Mouse (Mus musculus) left cerebral cortex, adult 2 months (tissue): ENCODE measurements around the gene Cbl. TPM values are rescaled to one million over a fixed set of nuclear protein-coding genes. Genes with fewer than 3 reads are reported as not detected.
"Not testable (repeated sequence)": the region's sequence is repeated elsewhere in the genome, so short reads cannot be mapped to it uniquely, and the experiment has no call there.

Experiments
- DNase-seq, 2 experiments: peaks; one replicate each; pipeline ENCODE4 v3.0.0; 2021 to 2022; ENCODE audit warnings: low spot score in 2 of 2, mixed read lengths in 1 of 2; ENCODE audit errors: extremely low spot score in 1 of 2
- H3K27ac ChIP-seq: fragments of 200-600 bp; 2 replicates; pipeline ENCODE4 v1.8.1; 2022
- H3K4me3 ChIP-seq: fragments of 200-600 bp; 2 replicates; pipeline ENCODE4 v1.8.1; 2022
- CTCF ChIP-seq: fragments of 200-600 bp; IDR thresholded peaks from 2 replicates; pipeline ENCODE4 v1.8.1; 2022; ENCODE audit warnings: antibody characterized with exemption, mild to moderate bottlenecking, moderate library complexity
- intact Hi-C: fragments of 180-260 bp; cut with DNase I; formaldehyde crosslinking; loops from one replicate; pipeline ENCODE4 v1.15.1; 2025
- total RNA-seq, 2 experiments: library from RNA; stranded (reverse); gene quantifications; 2 replicates each; pipeline ENCODE4 v1.2.3; 2021

Gene Cbl
- total RNA-seq, 2 experiments from 2014 or later, result 59.5 to 66.3 TPM

DNA sequence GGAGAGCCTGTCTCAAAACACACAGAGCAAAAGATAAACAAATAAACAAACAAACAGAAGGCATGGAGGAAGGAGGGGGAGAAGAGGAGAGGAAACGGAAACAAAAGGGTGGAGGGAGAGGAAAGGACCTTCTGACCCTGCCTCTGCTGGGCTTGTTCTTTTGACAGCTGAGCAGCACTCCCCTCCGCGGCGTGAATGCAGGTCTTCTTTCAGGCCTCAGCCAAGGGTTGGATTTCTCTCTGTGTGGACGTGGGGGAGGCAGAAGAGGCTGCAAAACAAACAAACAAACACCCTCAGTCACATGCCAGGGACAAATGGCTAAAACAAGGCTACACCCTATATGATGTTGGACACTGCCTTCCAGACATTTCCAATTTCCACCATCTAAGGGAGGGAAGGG lies 108.8 kb downstream of the Cbl start:
- intact Hi-C loops, result loop anchor here (5.0 kb wide), 1 partner anchor 267 kb away; no protein-coding TSS in a partner anchor
- H3K27ac ChIP-seq, result no peak overlapping the region
- no peak for DNase-seq
- no peak for TF ChIP-seq CTCF
- no peak overlapping the region for H3K4me3 ChIP-seq

- TF ChIP-seq CTCF, result peak; percentile 62
- intact Hi-C loops, result loop anchor here (5.0 kb wide), 1 partner anchor 142 kb away; no protein-coding TSS in a partner anchor
- no peak overlapping the region for H3K27ac ChIP-seq
- no peak for DNase-seq
- no peak overlapping the region for H3K4me3 ChIP-seq
These were observed 109.5 kb downstream of the Cbl start for GRCm38 (mm10) chr9:44124317-44124716.

- DNase-seq, result no peak
- Histone ChIP-seq H3K27ac (no peak overlapping the region), H3K4me3 (no peak overlapping the region)
- intact Hi-C loops, result loop anchor here (5.0 kb wide), 1 partner anchor 138 kb away; no protein-coding TSS in a partner anchor
- no peak for TF ChIP-seq CTCF
These were observed 113.8 kb downstream of the Cbl start for GRCm38 (mm10) chr9:44119948-44120465.

DNA sequence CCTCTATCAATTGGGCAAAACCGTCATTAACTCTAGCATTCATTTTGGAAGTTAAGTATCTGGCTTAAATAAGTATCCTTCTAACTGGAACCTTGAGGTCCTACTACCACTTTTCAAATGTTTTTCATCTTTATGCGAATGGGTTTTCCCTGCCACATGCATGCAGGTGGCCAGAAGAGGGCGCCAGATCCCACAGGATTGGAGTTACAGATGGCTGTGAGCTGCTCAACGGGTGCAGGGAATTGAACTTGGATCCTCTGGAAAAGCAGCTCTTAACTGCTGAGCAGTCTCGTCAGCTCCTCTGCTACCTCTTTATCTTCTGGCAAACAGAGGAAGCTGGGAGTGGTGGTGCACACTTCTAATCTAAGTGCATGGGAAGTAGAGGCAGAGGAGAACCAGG lies 114.8 kb downstream of the Cbl start:
- Histone ChIP-seq H3K4me3 (no peak overlapping the region), H3K27ac (no peak overlapping the region)
- intact Hi-C loops, result no loop called here
- DNase-seq, result no peak
- TF ChIP-seq CTCF, result peak; percentile 62

- no peak overlapping the region for H3K4me3 ChIP-seq
- H3K27ac ChIP-seq, result no peak overlapping the region
- DNase-seq, result no peak
- TF ChIP-seq CTCF, result peak; percentile 2
- intact Hi-C loops, result no loop called here
These were observed 117.7 kb downstream of the Cbl start for GRCm38 (mm10) chr9:44116182-44116581.

- H3K27ac ChIP-seq, result no peak overlapping the region
- no peak for TF ChIP-seq CTCF
- no peak for DNase-seq
- intact Hi-C loops, result no loop called here
- no peak overlapping the region for H3K4me3 ChIP-seq
These were observed 118.2 kb downstream of the Cbl start for GRCm38 (mm10) chr9:44115599-44115998.

- H3K27ac ChIP-seq, result no peak overlapping the region
- no peak for TF ChIP-seq CTCF
- no peak overlapping the region for H3K4me3 ChIP-seq
- no peak for DNase-seq
- intact Hi-C loops, result no loop called here
These were observed 119.4 kb downstream of the Cbl start for GRCm38 (mm10) chr9:44114453-44114852.

- Histone ChIP-seq H3K27ac (peak within 1 kb of the TSS; percentile 32; the same call in 1 of the 2 replicates), H3K4me3 (peak within 1 kb of the TSS; percentile 64)
- intact Hi-C loops, result no loop called here
- TF ChIP-seq CTCF, result no peak
- DNase-seq, result peak; percentile 94
These were observed 120.6 kb downstream of the Cbl start, which contains the start of the genes Gm49380 and Rnf26 for GRCm38 (mm10) chr9:44113105-44113789. Gene Gm49380 (minus strand): TSS chr9:44113500. Gene Rnf26 (minus strand): TSS chr9:44113517.

- H3K27ac ChIP-seq, DNase-seq, H3K4me3 ChIP-seq, intact Hi-C loops: not testable (repeated sequence)
These were observed 121.9 kb downstream of the Cbl start for GRCm38 (mm10) chr9:44111909-44112308.

DNA sequence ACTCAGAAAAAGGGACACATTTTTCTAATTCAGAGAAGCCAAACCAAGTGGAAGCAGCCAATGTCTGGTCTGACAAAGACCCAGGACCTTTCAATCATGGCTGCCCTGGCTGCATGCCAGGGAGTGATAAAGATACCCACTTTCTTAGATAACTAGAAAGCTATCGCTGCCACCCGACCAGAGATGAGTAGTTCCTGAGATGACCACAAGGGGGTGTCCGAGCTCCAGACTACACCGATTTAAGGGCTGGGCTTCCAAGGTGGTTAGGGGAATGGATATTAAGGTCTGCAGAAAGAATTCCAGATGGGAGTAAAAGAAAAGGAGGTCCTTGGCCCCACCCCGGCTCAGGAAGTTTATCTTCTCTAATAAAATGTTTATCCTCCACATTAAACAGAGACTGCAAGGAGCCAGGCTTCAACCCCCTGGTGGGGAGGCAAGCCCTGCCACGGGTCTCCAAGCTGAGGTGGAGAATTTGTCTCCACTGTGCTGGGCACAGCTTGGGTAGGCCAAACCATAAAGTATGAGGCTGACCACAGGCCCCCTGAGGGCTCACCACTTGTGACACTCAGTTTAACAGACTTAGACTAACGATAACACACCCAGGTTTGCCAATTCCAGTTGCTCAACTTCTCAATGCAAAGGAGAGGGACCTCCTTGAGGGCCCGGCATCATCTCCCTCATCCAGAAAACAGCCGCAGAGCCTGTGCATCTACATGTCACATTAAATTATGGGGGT lies 124.3 kb downstream of the Cbl start:
- DNase-seq, result peak; percentile 76 to 79
- Histone ChIP-seq H3K4me3 (no peak overlapping the region), H3K27ac (no peak overlapping the region)
- intact Hi-C loops, result loop anchor here (2.0 to 5.0 kb wide), 2 partner anchors 31 to 42 kb away; partner anchors contain the start of gene Usp2
- TF ChIP-seq CTCF, result peak; percentile 87

DNA sequence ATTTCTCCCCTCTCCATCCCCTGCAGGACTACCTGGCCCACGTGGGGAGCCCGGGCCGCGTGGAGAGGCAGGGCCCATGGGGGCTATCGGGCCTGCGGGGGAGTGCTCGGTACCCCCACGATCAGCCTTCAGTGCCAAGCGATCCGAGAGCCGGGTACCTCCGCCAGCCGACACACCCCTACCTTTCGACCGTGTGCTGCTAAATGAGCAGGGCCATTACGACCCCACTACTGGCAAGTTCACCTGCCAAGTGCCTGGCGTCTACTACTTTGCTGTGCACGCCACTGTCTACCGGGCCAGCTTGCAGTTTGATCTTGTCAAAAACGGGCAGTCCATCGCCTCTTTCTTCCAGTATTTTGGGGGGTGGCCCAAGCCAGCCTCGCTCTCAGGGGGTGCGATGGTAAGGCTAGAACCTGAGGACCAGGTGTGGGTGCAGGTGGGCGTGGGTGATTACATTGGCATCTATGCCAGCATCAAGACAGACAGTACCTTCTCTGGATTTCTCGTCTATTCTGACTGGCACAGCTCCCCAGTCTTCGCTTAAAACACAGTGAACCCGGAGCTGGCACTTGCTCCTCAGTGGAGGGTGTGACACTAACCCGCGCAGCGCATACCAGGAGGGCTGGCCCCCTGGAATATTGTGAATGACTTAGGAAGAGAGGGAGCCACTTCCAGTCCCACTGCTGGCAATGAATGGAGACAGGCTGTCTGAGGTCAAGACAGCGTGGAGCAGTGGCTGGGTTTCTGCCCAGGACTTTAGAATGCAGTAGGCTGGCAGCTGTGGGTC lies 125.4 kb downstream of the Cbl start:
- no peak overlapping the region for H3K27ac ChIP-seq
- intact Hi-C loops, result loop anchor here (2.0 to 5.0 kb wide), 2 partner anchors 30 to 41 kb away; partner anchors contain the start of gene Usp2
- TF ChIP-seq CTCF, result no peak
- no peak for DNase-seq
- H3K4me3 ChIP-seq, result no peak overlapping the region
